Mouse (Mus musculus): ENCODE results near the gene Gm21983. TPM values are rescaled to one million over a fixed set of nuclear protein-coding genes. Genes with fewer than 3 reads are reported as not detected.

The Gm21983 gene
- total RNA-seq, 2 experiments from 2014 or later: 0.21 TPM; not detected in 1

GRCm38 (mm10) chr7:27185986-27186385, 5.1 kb upstream of the Gm21983 start:
- DNase-seq (ENCODE audit: low spot score): no peak

- no peak for DNase-seq (ENCODE audit: low spot score)
Measured at GRCm38 (mm10) chr7:27184964-27185363, 4.1 kb upstream of the Gm21983 start.

- no peak for DNase-seq (ENCODE audit: low spot score)
Measured at GRCm38 (mm10) chr7:27182498-27182897, 1.6 kb upstream of the Gm21983 start.

- peak; percentile 42 for DNase-seq (ENCODE audit: low spot score)
Measured at GRCm38 (mm10) chr7:27180036-27180435, 850 bp downstream of the Gm21983 start.

GRCm38 (mm10) chr7:27179217-27179918, 1.5 kb downstream of the Gm21983 start:
- no peak for DNase-seq (ENCODE audit: low spot score)

- DNase-seq (ENCODE audit: low spot score): peak; percentile 100
Measured at GRCm38 (mm10) chr7:27178324-27179216, 2.3 kb downstream of the Gm21983 start, which contains the start of gene Rab4b. Gene Rab4b (minus strand): TSS chr7:27178896.

- no peak for DNase-seq (ENCODE audit: low spot score)
Measured at GRCm38 (mm10) chr7:27177942-27178323, 3.0 kb downstream of the Gm21983 start.

- DNase-seq (ENCODE audit: low spot score): no peak
Measured at GRCm38 (mm10) chr7:27174896-27175295, 6.0 kb downstream of the Gm21983 start.

GRCm38 (mm10) chr7:27174496-27174895, 6.4 kb downstream of the Gm21983 start:
- DNase-seq (ENCODE audit: low spot score): no peak

GRCm38 (mm10) chr7:27170981-27171380, 9.9 kb downstream of the Gm21983 start:
- no peak for DNase-seq (ENCODE audit: low spot score)

GRCm38 (mm10) chr7:27168371-27168770, 12.5 kb downstream of the Gm21983 start:
- DNase-seq (ENCODE audit: low spot score): no peak

- DNase-seq (ENCODE audit: low spot score): no peak
Measured at GRCm38 (mm10) chr7:27167475-27168094, 13.3 kb downstream of the Gm21983 start.

GRCm38 (mm10) chr7:27166614-27167474, 14.0 kb downstream of the Gm21983 start, which contains the start of gene Egln2:
Gene Egln2 (minus strand): TSS chr7:27166802.
- DNase-seq (ENCODE audit: low spot score): peak; percentile 94

- peak; percentile 89 for DNase-seq (ENCODE audit: low spot score)
Measured at GRCm38 (mm10) chr7:27166229-27166613, 14.7 kb downstream of the Gm21983 start.

- DNase-seq (ENCODE audit: low spot score): no peak
Measured at GRCm38 (mm10) chr7:27165696-27166095, 15.2 kb downstream of the Gm21983 start.

GRCm38 (mm10) chr7:27165007-27165655, 15.8 kb downstream of the Gm21983 start:
- peak; percentile 71 for DNase-seq (ENCODE audit: low spot score)

GRCm38 (mm10) chr7:27164112-27164947, 16.6 kb downstream of the Gm21983 start:
- no peak for DNase-seq (ENCODE audit: low spot score)

- peak; percentile 68 for DNase-seq (ENCODE audit: low spot score)
Measured at GRCm38 (mm10) chr7:27163450-27163805, 17.5 kb downstream of the Gm21983 start.

GRCm38 (mm10) chr7:27162780-27163449, 18.0 kb downstream of the Gm21983 start:
- DNase-seq (ENCODE audit: low spot score): no peak

Data from gastrocnemius, adult 18-20 months (tissue).